Mouse (Mus musculus) natural killer cell, adult 2 months (primary cell): Measurements from ENCODE around the gene Rnf183.

Experiments used
- DNase-seq, 2 experiments: peaks; one replicate each; pipeline ENCODE4 v3.0.0; 2022; ENCODE audit warnings: low spot score in 2 of 2

Gene Rnf183

GRCm38 (mm10) chr4:62430678-62431077, 4.4 kb downstream of the Rnf183 start:
- DNase-seq: no peak

GRCm38 (mm10) chr4:62429616-62430015, 5.4 kb downstream of the Rnf183 start:
- DNase-seq: no peak

- DNase-seq: no peak
Measured at GRCm38 (mm10) chr4:62427978-62428758, 6.9 kb downstream of the Rnf183 start.

GRCm38 (mm10) chr4:62425891-62426290, 9.2 kb downstream of the Rnf183 start:
- DNase-seq: no peak

GRCm38 (mm10) chr4:62419091-62419490, 16.0 kb downstream of the Rnf183 start:
- DNase-seq: no peak

GRCm38 (mm10) chr4:62418448-62418847, 16.6 kb downstream of the Rnf183 start:
- no peak for DNase-seq

- DNase-seq: no peak
Measured at GRCm38 (mm10) chr4:62411606-62412005, 23.4 kb downstream of the Rnf183 start.

- DNase-seq: no peak
Measured at GRCm38 (mm10) chr4:62410325-62410724, 24.7 kb downstream of the Rnf183 start.

GRCm38 (mm10) chr4:62409615-62410014, 25.4 kb downstream of the Rnf183 start:
- DNase-seq: no peak

GRCm38 (mm10) chr4:62408601-62409282, 26.3 kb downstream of the Rnf183 start, which contains the start of the genes Cdc26 and Prpf4:
Cdc26 (minus strand) TSS chr4:62408642.
Prpf4 (plus strand) TSS chr4:62408797.
- peak; percentile 95 to 97 for DNase-seq

GRCm38 (mm10) chr4:62407730-62408582, 27.1 kb downstream of the Rnf183 start:
- DNase-seq: peak; percentile 45 to 59

GRCm38 (mm10) chr4:62406133-62406532, 28.9 kb downstream of the Rnf183 start:
- no peak for DNase-seq

GRCm38 (mm10) chr4:62398956-62399355, 36.1 kb downstream of the Rnf183 start:
- no peak for DNase-seq

- DNase-seq: no peak
Measured at GRCm38 (mm10) chr4:62397616-62398365, 37.3 kb downstream of the Rnf183 start.

GRCm38 (mm10) chr4:62395806-62396205, 39.2 kb downstream of the Rnf183 start:
- no peak for DNase-seq

GRCm38 (mm10) chr4:62393459-62393858, 41.6 kb downstream of the Rnf183 start:
- DNase-seq: no peak

- DNase-seq: no peak
Measured at GRCm38 (mm10) chr4:62391892-62392291, 43.2 kb downstream of the Rnf183 start.

GRCm38 (mm10) chr4:62389592-62390512, 45.2 kb downstream of the Rnf183 start:
- DNase-seq: no peak

- no peak for DNase-seq
Measured at GRCm38 (mm10) chr4:62385439-62385838, 49.6 kb downstream of the Rnf183 start.

- no peak for DNase-seq
Measured at GRCm38 (mm10) chr4:62384159-62384558, 50.9 kb downstream of the Rnf183 start.
